Mouse (Mus musculus) frontal cortex, adult 2 months (tissue): ENCODE data around the gene Gm15557. TPM values are rescaled to one million over a fixed set of nuclear protein-coding genes. Genes with fewer than 3 reads are reported as not detected.
"Not testable (repeated sequence)": the region's sequence is repeated elsewhere in the genome, so short reads cannot be mapped to it uniquely, and the experiment has no call there.

Source experiments
- DNase-seq, 2 experiments: peaks; one replicate each; pipeline ENCODE4 v3.0.0; 2022; ENCODE audit warnings: low spot score in 1 of 2; ENCODE audit errors: extremely low spot score in 1 of 2
- polyA plus RNA-seq: library from polyadenylated mRNA; depleted of rRNA; stranded (reverse); fragments of >200 nt; gene quantifications from 2 replicates; pipeline ENCODE4 v1.2.3, GENCODE M21; 2012; rRNA removed

Gm15557 gene
- polyA plus RNA-seq = not detected in 2 replicates

DNA sequence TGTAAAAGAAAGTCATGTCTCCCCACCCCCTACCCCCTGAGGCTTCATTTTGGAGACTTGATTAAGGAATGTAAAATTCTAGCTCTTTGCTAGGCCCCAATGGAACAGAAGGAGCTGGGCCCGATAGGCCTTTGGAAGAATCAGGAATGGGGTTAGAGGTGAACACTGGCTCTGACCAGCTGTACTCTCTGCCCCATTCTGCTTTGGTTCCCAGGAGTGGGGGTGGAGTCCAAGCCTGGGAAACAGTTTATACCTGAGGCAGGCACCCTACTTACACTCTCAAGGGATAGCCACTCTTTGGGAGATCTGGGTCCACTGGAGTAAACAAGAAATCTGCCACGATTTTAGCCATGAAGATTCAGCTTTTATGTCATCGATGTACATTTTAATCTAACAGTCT lies at the start of gene Gm15557:
Gene Gm15557 (plus strand): TSS at position 48 of the 400 bp plus-strand sequence.
- no peak for DNase-seq

DNA sequence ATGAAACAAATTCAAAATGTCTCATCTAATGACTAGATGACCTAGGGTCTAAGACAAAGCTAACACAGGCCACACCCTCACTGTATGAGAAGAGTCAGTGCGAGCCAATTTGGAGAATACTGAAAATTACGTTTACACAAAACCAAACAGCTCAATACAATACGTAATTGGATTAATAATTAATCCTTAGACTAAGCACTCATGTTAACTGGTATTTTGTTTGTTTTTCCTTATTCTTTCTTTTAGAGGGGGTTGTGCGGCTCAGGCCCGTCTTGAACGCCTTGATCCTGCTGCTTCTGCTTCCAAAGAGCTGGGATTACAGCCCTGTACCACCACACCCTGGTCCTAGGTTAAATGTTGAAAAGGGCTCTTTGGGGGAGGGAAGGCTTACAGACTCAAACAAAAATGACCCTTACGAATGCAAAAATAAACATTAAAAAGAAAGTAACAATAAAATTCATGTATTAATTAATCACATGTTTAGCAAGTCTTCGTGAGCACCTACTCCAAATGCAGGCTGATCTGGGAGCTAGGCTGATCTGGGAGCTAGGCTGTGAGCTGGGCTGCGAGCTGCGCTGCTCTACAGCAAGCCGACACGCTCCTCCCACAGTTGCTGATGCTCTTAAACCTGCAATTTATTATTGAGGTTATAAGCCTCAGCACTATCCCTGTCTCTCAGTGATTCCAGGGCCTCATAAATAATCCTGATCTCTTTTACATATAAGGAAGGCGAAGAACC lies 46.1 kb upstream of the Gm15557 start:
- no peak for DNase-seq

DNA sequence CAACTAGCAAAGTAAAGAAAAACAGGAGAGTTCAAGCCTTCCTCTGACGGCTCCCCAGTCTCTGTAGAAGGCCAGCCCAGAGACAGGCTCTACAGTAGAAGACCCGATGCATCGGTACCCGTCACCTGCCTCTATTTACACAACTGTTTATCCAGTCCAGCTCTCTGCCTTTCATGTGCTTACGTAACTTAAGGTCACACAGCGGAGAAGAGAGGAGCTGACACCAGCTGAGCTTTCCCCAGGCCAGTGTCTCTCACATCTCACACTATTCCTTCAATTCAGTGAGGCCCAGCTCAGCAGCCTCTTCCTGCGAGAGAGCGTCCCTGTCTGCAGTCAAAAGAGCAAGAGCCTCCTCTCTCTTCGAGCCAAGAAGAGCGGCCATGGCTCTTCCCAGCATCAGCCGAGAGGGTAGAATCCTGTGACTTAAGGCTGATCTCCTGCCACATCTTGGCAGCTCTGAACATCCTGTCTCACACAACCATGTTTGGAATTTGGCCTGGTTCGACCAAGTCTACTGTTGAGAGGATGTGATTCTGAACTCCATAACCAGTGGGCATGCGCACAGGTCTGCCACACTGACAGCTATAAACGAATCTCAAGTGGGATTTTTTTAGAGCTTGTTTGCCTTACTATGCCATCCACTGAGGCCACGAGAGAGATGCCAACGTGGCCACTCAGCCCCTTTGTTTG lies 45.3 kb upstream of the Gm15557 start:
- DNase-seq = no peak

DNA sequence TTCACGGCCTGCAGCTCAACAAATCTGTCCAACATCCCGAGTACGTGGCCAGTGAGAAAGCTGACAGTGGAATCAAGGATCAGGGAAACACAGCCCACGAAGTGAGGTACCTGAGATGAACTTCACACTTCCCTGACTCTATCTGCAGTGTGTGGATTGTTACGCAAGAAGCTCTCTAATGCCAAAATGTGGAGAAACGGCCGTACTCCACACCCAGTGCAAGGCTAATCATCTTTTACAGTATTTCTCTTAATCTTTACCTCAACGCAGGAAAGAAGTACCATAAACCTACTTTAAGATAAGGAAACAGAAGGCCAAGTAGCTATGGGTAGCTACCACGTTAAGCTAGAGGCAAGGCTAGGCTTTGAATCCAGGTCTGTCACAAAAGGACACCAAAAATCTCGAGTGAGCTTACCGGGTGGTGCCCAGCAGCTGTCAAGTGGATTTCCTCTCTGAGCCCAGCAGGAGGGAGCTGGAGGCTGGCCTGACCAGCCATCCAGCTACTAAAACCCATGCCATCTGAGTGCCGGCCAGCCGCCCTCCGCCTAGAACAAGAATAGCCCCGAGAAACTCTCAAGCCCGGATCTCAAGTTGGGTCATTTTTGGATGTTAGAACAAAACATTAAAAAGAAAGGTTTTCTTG lies 37.4 kb upstream of the Gm15557 start:
- DNase-seq = no peak

DNA sequence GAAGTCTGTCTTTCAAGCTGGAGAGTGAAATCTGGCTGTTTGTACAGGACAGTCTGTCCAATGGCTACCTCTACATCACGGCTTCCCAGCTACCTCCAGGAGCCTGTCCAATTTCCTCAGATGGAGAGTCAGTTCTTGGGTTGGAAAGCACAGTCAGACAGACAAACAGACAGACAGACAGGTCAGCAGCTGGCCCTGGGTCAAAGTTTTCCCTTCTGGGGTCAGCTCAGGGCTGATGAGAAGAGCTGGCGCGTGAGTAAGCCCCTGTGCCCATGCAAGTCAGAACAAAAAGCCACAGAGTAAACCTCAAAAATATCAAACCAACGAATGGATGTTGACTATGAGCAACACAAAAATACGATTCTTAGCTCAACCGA lies 36.9 kb upstream of the Gm15557 start:
- DNase-seq = no peak

DNA sequence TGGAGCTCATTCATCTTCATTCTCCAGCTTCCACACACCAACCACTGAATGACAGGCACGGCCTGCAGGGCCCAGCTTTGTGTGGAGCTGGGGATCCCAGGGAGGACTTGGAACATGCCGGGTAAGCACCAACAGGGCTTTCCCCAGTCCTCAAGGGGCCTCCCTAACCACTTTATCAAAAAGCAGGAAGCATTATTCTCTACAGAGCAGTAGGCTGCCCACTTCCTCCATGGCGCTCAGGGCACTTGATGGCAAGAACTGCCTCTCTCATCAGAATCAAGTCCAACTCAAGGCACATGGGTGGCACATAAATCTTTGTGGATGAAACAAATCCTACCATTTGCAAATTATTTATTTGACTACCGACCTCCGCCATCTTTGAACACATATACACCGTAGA lies 25.8 kb upstream of the Gm15557 start:
- DNase-seq = no peak

DNA sequence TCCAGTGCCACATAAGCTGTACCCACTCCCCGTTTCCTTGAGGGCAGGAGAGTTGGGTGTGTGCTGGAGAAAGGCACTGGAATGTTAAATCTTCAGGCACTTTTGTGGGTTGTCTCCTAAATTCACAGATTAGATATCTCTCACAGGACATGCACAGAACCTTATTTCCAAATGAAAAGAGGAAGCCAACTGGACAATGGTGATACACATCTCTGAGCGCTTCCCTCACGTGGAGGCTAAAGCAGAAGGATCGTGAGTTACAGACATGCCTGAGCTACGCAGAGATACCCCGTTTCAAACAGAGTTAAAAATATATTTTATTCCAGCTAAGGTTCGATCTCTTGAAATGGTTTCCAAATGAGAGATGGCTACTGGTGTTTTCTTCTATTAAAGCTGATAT lies 17.4 kb upstream of the Gm15557 start:
- no peak for DNase-seq

DNA sequence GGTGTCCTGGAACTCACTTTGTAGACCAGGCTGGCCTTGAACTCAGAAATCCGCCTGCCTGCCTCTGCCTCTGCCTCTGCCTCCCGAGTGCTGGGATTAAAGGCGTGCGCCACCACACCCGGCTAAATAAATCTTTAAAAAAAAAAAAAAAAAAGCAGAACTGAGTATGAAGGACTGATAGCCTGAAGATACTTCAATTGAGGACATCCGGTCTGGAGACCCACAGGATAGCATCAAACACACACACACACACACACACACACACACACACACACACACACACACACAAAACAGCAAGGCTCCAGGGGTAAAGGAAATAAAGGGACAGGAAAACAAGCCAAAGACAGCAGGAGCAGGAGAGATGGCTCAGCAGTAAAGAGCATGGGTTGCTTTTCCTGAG lies 15.3 kb upstream of the Gm15557 start:
- not testable (repeated sequence) for DNase-seq

DNA sequence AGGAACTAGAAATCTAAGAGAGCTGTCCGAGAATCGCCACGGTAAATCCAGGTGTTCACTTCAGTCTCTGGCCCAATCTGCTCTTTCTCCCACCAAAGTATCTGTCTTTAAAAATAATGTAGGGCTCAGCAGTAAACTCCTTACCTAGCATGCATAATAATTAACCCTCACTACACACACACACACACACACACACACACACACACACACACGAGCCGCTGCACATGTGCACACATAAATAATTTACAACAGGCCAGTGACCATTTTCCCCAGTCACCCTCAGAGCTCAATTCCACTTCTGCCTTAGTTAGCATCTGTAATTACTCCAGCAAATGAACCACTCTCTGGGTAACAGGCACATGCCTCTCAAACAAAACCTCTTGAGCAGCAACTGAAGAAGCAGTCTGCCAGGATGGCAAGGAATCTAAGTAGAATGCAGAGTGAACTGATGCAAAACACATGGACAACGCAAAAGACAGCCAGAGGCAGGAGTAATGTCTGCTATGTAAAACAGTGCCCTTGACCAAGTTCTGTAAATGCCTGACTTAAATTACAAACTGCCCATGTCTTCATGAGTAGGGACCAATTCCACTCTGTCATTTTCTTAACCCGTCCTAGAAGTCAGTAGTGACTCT lies 11.7 kb upstream of the Gm15557 start:
- no peak for DNase-seq

DNA sequence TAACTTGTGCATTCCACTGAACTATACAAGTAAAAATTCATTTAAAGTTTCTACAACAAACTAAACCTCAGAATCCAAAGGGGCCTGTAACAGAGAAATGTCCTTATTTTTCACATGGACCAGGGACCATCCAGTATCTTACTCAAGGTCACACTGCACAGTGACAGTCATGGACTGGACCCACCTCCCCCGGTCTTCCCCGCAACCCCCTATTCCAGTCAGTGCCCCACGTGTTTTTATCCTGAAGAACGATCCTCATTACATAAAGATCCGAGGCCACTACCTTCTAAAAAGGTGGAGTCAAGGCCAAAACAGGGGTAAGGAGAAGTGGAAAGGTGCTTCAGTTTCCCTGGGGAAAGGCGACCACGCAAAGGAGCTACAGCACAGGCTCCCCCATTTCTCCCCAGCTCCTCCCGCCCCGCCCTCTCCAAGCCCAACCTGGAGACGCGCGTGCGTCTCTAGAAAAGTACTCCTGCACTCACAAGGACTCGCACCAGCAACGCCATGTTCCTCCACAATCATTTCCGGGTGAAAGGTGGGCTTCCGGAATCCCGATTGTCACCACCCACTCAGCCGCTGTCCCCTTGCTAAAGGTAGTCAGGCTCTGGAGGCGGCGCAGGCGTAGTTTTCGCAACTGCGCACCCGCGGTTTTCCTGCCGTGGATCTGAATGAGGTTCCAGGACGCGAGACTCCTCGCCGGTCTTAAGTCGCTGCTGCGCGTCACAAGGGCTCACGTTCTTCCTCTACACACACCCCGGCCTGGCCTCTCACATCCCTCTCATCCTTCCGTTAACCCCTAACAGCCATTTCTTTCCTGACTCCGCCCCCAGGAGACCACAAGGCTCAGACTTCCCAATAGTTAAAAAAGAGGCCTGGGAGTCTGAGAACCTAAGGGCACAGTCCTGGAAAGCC lies 10.7 kb upstream of the Gm15557 start, which contains the start of gene Uqcc1:
Gene Uqcc1 (minus strand): TSS at position 780 of the 912 bp plus-strand sequence.
- peak; percentile 93 to 98 for DNase-seq

DNA sequence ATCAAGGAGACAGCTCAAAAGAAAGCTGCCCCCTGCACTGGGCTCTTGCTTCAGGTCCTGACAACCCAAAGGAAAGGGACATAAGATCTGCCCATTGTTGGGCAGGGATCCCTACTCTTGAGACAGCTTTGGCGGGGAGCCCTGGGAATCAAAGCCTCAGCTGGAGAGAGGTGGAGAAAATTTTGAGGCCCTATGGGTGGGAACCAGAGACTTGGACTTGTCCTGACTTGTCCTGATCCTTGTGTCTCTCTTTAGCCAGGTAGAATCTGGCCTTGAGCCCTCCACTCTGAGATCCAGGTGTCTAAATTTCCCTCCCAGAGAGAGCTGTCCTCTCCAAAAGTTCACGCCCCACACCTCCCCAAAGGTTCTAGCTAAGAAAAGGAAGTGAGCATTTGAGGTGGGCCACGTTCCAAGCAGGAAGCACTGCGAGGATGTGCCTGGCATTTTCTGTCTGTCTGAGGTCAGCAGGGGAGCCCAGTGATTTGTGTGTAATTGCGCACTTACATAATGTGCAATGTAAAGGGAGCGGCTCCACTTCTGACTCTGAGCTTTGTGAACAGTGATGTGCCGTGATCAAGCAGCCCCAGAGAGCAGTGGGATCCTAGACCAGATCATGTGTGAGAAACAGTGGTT lies 515 bp upstream of the Gm15557 start:
- no peak for DNase-seq

DNA sequence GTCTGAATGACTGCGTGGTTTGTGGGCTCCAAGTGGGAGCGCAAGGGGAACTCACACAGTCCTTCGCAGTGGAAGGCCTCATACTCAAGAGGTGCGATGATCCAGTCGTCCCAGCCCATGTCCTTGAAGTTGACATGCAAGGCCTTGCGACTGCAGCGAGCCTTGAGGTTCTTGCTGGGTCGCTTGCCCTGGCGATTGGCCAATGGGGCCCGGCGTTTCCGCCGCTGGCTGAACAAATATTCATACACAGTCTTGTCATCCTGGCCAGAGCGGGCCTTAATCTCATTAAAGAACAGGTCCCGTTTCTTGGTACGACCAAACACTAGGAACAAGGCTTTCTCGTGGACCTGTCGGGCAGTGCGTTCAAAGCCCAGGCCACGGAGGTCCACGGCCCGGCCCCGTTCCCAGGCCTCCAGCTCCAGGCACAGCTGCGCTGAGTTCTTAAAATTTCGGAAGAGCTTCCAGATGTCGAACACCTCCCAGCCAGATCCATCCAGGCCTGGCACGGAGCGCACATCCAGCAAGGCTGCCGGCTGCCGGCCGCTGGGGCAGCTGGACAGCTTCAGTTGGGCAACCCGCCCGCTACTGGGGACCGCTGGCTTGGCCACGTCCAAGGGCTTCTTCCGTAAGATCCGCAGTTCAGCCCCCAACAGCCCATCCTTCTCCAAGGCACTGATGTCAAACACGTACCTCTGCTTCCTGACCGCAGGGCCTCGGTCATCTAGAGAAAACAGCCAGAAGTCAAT lies 1.3 kb downstream of the Gm15557 start:
- DNase-seq = no peak

DNA sequence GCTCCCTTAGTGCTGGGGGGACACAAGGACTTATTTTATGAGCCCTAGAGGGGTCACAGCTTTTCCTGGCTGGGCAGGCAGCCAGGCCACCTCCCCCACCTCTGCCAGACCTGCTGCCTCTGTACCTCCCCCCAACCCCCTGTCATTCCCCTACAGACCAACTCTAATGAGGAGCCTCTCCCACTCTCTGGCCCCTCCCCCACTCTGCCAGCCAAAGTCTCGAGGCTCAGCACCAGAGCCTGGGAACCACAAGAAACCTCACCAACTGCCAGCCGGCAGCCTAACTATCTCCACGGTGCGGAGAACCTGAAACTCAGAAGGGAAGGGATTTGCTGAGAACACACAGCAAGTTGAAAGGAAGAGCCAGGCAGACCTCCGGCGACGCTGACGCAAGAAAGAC lies 2.9 kb downstream of the Gm15557 start:
- no peak for DNase-seq

DNA sequence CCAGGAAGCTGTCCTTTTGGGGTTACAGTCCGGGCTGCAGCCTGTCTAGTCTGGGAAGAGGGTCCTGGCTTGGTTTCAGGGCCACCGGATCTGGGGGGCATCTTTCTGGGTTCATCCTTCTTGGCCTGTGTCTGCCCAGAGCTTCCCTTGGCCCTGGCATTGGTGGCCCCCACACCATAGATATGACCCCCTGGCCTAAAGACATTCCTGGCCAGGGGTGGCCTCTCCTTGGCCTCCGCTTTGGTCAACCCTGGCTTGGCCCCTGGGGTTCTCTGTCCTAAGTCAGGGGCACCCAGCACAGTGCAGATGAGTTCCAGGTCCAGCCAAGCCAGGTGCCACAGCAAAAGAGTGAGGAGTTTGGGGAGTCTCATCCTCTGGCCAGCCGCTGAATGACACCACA lies 4.2 kb downstream of the Gm15557 start:
- no peak for DNase-seq

DNA sequence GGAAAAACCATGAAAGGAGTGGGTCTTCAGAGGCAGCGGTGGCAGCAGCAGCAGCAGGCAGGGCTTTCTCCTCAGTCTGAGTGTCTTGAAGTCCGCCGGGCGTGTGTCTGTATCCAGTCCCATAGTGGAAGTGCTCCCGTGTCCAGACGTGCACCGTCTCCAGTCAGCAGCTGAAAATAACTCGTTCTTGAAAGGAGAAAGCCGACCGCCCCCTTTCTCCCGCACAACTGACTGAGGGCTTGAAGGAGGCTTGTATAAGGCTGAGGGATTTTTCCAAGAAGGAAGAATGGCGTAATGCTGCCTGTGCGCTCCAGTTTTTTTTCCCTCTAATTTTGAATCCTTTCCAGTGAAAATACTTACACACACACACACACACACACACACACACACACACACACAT lies 4.6 kb downstream of the Gm15557 start, which contains the start of gene Gdf5:
Gene Gdf5 (minus strand): TSS at position 244 of the 400 bp plus-strand sequence.
- DNase-seq = peak; percentile 18 to 63

DNA sequence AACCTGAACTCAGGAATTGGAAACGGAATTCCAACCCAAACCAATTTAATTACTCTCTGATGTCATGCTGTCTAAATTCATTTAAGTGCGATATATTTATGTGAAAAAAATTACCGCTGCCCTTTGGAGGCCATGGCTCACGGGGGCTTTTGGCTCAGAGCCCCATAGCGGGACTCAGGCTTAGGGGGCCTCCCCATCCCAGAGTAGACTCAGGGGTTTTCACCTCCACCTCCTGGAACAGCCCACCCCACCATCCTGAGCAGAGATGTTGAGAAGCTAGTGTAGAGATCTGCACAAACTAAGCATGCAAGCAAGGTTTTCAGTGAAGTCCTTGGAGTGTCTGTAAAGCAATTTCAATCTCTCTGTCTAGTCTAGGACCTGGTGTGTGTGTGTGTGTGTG lies 5.1 kb downstream of the Gm15557 start:
- no peak for DNase-seq

DNA sequence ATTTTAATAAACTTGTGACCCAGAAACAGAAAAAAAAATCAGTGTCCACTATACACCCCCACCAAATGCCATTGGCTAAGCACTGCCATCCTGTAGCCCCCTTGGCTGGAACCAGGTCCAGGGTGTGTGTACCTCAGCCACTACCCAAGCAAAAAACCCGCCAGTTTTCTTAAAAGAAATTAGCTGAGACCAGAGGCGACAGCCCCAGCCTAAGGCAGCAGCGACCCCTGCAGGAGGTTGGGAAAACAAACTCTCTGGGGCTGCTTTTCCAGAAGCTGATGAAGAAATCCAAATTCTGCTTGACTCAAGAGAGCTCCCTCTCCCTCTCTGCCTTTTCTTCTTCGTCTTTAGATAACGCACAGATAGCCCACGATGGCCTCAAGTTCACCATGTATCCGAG lies 5.5 kb downstream of the Gm15557 start:
- DNase-seq = peak in 1 of 2 experiments; percentile 83

DNA sequence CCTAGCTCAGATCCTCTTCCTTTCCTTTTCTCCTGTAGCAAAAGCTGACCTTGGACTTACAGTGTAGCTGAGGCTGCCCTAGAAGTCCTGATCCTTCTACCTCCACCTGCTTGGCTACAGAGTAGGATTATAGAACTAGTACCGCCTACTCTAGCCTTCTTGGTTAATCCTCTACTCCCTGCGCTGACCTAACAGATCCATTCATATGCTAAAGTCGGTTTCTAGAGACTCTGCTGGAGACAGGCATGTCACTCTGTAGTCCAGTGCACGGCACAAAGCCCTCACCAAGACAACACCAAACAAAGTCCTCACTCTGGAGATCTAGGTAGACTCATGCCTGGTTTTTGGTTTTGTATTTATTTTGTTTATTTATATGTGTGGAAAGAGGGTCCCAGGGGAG lies 6.0 kb downstream of the Gm15557 start:
- no peak for DNase-seq
